Mouse (Mus musculus) erythroblast, adult 5-6 weeks (primary cell): Measurements from ENCODE around the gene Pitpnm2. TPM values are rescaled to one million over a fixed set of nuclear protein-coding genes. Genes with fewer than 3 reads are reported as not detected.

Experiments used
- ATAC-seq: replicated peaks from 2 replicates; pipeline ENCODE4 v1.8.0; 2016; ENCODE audit warnings: moderate number of reproducible peaks, mild to moderate bottlenecking, moderate TSS enrichment, inconsistent platforms; ENCODE audit not compliant: poor library complexity, low FRiP score, severe bottlenecking
- total RNA-seq, 2 experiments: library from RNA; stranded (forward) in 1 of 2; stranded (reverse) in 1 of 2; fragments of 150-400 nt in 1 of 2; fragments of 200-764, 138-1000 nt in 1 of 2; gene quantifications; 2 replicates each; pipeline versions ENCODE4 v1.2.3 to v1.2.4; 2015 to 2017; ENCODE audit warnings: low replicate concordance in 2 of 2

The Pitpnm2 gene
- total RNA-seq, 2 experiments from 2014 or later, result 1.0 to 1.9 TPM

DNA sequence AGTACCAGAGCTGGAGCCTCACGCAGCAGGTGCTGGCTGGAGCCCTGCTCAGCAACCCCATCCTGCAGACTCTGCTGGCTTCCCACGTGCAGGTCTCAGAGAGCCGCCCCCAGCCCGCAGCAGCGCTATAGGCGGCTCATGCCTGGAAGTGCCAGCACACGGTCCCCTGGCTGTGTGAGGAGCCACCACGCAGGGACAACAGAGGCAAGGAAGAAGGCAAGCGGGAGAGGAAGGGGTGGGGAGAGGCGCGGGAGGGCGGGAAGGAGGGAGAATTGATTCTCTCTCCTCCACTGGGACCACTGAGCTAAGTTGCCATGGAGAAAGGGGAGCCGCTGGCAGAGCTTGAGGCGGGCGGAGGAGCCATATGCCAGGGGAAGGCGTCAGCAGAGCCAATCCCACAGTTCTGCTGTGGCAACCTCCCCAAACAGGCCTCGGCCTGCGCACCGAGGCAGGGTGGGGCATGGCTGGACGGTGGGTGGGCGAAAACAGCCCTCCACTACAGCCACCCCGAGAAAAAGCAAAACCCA, 62.5 kb downstream of the Pitpnm2 start:
- ATAC-seq, result no peak

GRCm38 (mm10) chr5:124186465-124186854, 63.1 kb downstream of the Pitpnm2 start:
- no peak for ATAC-seq

DNA sequence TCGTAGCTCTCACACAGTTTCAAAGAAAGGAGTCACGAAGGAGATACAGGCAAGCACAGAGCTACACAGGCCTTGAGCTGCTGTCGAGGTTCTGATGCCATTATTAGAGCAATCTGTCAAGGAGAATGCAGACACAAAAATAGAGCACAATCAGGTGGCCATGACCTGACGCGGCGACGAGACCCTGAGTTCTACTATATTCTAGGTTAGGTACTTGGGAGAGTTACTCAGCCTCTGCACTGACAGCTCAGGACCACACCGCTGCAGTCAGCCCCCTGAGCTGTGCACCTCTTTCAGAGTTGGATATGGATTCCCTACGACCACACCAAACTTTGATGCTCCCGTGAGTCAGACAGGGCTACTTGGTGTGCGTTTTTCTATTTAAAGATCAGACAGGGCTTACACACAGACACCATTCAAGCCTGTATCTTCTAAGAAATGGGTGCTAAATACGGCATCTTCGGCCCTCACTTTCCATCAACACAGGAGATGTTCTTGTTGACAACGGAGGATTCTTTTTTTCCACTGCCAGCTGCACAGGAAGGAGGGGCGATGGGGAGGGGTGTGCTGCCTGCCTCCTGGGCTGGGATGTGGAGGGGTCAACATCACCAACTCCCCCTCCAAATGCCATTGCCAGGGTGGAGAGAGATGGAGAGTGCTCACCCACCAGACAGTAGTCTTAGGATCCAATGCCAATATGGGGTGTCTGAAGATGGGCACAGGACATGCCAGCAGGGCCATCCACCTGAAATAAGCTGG, 63.7 kb downstream of the Pitpnm2 start:
- ATAC-seq, result no peak

GRCm38 (mm10) chr5:124184898-124185701, 64.5 kb downstream of the Pitpnm2 start:
- no peak for ATAC-seq

- no peak for ATAC-seq
These were observed 65.4 kb downstream of the Pitpnm2 start for GRCm38 (mm10) chr5:124184191-124184590.

GRCm38 (mm10) chr5:124182642-124183041, 66.9 kb downstream of the Pitpnm2 start:
- ATAC-seq, result no peak

DNA sequence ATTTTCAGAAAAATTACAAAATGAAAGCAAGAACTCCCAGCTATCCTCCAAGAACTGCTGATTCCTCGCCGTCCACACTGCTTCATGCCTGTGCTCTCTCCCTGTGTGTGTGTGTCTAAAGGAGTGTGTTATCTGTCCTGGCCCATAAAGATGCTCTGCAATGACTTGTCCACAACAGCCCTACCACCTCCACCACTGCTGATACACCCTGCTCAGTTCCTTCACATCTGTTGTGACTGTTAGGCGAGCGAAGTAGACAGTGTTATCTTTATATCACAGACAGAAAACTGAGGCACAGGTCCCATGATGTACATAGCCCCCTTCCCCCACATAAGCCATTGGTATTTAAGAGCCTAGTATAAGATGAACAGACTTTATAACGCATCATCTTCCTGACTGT, 67.5 kb downstream of the Pitpnm2 start:
- no peak for ATAC-seq

GRCm38 (mm10) chr5:124180500-124181167, 68.9 kb downstream of the Pitpnm2 start:
- no peak for ATAC-seq

DNA sequence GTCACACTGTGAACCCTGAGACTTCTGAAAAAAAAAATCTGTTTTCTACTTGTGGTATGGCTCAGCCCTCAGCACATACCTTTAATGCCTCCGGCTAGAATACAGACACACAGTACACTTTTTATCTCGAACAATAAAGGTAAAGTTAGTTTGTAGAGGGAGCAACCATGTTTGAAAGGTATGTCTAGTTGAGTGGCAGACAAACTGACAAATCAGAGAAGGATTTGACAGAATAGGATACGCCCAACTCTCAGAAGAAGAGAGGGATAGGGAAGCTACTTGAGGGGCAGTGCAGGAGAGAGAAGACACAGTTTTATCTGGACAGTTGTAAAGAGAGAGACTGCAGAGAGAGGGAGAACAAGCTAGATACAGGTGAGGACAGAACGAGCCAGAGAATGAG, 70.1 kb downstream of the Pitpnm2 start:
- no peak for ATAC-seq

- ATAC-seq, result no peak
These were observed 72.8 kb downstream of the Pitpnm2 start for GRCm38 (mm10) chr5:124176726-124177132.

- ATAC-seq, result no peak
These were observed 74.4 kb downstream of the Pitpnm2 start for GRCm38 (mm10) chr5:124175138-124175537.

DNA sequence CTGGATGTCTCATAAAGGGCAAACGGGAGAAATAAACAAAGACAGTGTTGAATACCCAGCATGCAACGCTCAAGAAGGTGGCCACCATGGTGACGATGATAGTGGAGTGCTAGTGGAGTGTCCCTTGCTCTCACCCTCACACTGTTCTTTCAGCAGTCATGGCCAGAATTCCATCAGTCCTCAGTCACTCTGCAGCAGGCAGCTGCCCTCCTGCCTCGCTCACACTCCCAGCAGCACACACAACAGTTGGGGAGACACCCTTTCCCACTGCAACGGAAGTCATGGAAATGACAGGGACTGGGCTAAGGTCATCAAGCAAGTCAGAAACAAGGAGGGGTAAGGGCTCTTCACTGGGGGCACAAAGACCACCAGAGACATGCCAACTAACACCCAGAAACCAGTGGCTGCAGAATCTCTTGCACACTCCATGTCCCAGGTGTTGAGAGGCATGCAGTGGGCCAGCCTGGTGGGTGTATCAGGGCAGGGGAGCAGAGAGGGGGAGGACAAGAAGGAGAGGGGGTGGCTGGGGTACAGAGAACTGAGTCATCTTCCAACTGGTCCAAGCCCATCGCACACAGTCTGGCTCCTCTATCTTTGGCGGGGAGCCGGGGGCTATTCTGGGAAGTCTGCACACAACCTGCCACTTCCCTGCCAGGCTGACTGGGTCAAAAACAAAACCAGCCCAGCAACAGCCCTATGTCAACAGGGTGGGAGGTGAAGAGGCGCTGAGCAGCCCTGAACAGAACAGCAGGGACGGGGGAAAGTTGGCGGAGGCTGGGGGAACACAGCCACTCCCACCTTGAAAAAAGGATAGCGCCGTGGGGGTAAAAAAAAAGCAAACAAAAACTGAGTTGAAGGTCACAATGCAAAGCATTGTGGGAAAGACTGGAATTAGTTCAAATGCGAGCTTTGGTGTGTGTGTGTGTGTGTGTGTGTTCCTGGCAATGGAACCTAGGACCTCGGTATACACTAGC, 76.3 kb downstream of the Pitpnm2 start:
- ATAC-seq, result no peak

- ATAC-seq, result no peak
These were observed 77.3 kb downstream of the Pitpnm2 start for GRCm38 (mm10) chr5:124172246-124172645.

- ATAC-seq, result no peak
These were observed 77.8 kb downstream of the Pitpnm2 start for GRCm38 (mm10) chr5:124171781-124172180.

GRCm38 (mm10) chr5:124169224-124169621, 80.3 kb downstream of the Pitpnm2 start:
- ATAC-seq, result no peak

GRCm38 (mm10) chr5:124168428-124169223, 80.9 kb downstream of the Pitpnm2 start:
- no peak for ATAC-seq

- no peak for ATAC-seq
These were observed 81.9 kb downstream of the Pitpnm2 start for GRCm38 (mm10) chr5:124167621-124168020.

GRCm38 (mm10) chr5:124166741-124167140, 82.8 kb downstream of the Pitpnm2 start:
- ATAC-seq, result no peak
